Comparison of ENCODE assay signal across 9 mouse cellular contexts in genomic region chr6:94169581-94170194, GRCm38 (mm10).
A peak's percentile ranks its signal among the peaks of the same experiment; 100 is the strongest.
DNase-seq lines count a peak whose midpoint lies in the region; ATAC-seq lines count a peak whose summit lies in the region.
"Had no signal": no experiment of that assay in that cellular context is flagged by ENCODE, and none has a peak within 500 bp of the region (broad histone marks: within the 10 kb centered on the region; RNA-seq: fewer than 3 reads in every experiment).

No protein-coding gene starts in this region.

- 61% methylated on average over 9 of the region's 9 CpGs for WGBS in heart, embryonic 12.5 days

- H3K9me3 ChIP-seq in heart, embryonic 12.5 days (replicated peaks), result no peaks in the 10 kb centered on the region
- H3K9me3 ChIP-seq: hindbrain, embryonic 10.5 days had no signal

- no peak overlapping the region for H3K9ac ChIP-seq in heart, embryonic 12.5 days

- no peaks in the 10 kb centered on the region for H3K36me3 ChIP-seq in heart, embryonic 12.5 days
- H3K36me3 ChIP-seq: hindbrain, embryonic 10.5 days had no signal

- peak overlapping the region; percentile 23 for H3K4me2 ChIP-seq in heart, embryonic 12.5 days

- H3K27ac ChIP-seq in heart, embryonic 12.5 days (ENCODE audit: poor library complexity, severe bottlenecking), result peak overlapping the region; percentile 66
- H3K27ac ChIP-seq: hindbrain, embryonic 10.5 days had no signal

- no peak for ATAC-seq in heart, embryonic 12.5 days (ENCODE audit: insufficient number of reproducible peaks, low FRiP score)

- H3K4me3 ChIP-seq in heart, embryonic 12.5 days, result no peak overlapping the region
- H3K4me3 ChIP-seq: hindbrain, embryonic 10.5 days had no signal

- H3K4me1 ChIP-seq in heart, embryonic 12.5 days (replicated peaks), result peaks cover 42% of the 10 kb centered on the region

- no peaks in the 10 kb centered on the region for H3K27me3 ChIP-seq in heart, embryonic 12.5 days (replicated peaks)

- DNase-seq in heart, adult 9 months (ENCODE audit: low spot score in 2 of 2), result no peak
- DNase-seq in ES-CJ7 (ENCODE audit: low read depth, low spot score) (peak; percentile 52), ZHBTc4 (ENCODE audit: low read depth, low spot score) (peak; percentile 62)
- DNase-seq in kidney, postnatal 14 days, result peak; percentile 42
- DNase-seq in embryo, embryonic 11 days, result no peak
- no peak for DNase-seq in left cerebral cortex, adult 8-10 months (ENCODE audit: low spot score in 2 of 2)
- DNase-seq: lung, adult 18-20 months had no signal

Comparison
In these comparisons a context has a peak if more than half of its experiments do, and no peak if none do; other contexts are left out.
1. DNase-seq: peak in ES-CJ7 (single experiment), ZHBTc4 (single experiment) and kidney, postnatal 14 days (single experiment); none in heart, adult 9 months (0 of 2), embryo, embryonic 11 days (single experiment) and left cerebral cortex, adult 8-10 months (0 of 2).